In the genomic region with DNA sequence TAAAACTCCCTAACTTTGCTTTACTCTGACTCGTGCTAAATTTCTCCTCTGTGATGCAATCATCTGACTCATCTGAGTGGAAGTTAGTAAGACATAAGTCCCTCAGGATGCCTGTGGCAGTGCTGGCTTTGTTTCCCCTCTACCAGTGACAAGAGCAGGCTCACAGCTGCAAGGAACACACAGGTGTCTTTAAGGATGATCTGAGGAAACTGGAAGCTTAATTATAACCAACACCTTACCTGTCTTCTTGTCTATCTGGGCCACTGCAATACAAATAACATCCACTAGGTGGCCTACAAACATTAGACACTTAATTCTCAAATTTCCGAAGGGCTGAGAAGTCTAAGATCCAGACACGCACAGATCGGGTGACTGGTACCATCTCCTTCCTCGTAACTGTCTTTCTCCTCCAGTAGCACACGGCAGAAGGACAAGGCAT, we compare ENCODE assay signal across 8 mouse cellular contexts. TPM values are rescaled to one million over a fixed set of nuclear protein-coding genes. Genes with fewer than 3 reads are reported as not detected.
DNase-seq lines count a peak whose midpoint lies in the region; ATAC-seq and TF ChIP-seq lines count a peak whose summit lies in the region.

No protein-coding gene starts in this region.

- no peak for TF ChIP-seq POLR2A in cortical plate, adult 2 months (IDR thresholded peaks at IDR 0.05; ENCODE audit: extremely low read depth, insufficient read depth, low read length)

- no peak for ATAC-seq in embryonic facial prominence, embryonic 11.5 days (replicated peaks; ENCODE audit: insufficient number of reproducible peaks, low FRiP score, low TSS enrichment, low read depth)
- peak; percentile 36; the same call in 1 of the 2 replicates for ATAC-seq in intestine, embryonic 16.5 days
- peak; percentile 37; the same call in 1 of the 2 replicates for ATAC-seq in liver, embryonic 14.5 days (ENCODE audit: insufficient read depth)
- ATAC-seq in neural tube, embryonic 15.5 days (ENCODE audit: low FRiP score) = peak; percentile 41; the same call in 1 of the 2 replicates

- no peak overlapping the region for H3K27ac ChIP-seq in embryonic facial prominence, embryonic 11.5 days (replicated peaks; ENCODE audit: low read depth, low read length)
- no peak overlapping the region for H3K27ac ChIP-seq in embryonic facial prominence, embryonic 10.5 days (replicated peaks)
- no peak overlapping the region for H3K27ac ChIP-seq in cortical plate, adult 2 months (ENCODE audit: insufficient read depth, low read length)
- no peak overlapping the region for H3K27ac ChIP-seq in intestine, embryonic 16.5 days (ENCODE audit: low read length)
- no peak overlapping the region for H3K27ac ChIP-seq in liver, embryonic 14.5 days
- H3K27ac ChIP-seq in neural tube, embryonic 15.5 days (replicated peaks) = no peak overlapping the region

- H3K9me3 ChIP-seq in embryonic facial prominence, embryonic 11.5 days (replicated peaks; ENCODE audit: control insufficient read depth, low read length) = no peaks in the 10 kb centered on the region
- no peaks in the 10 kb centered on the region for H3K9me3 ChIP-seq in embryonic facial prominence, embryonic 10.5 days
- H3K9me3 ChIP-seq in intestine, embryonic 16.5 days (ENCODE audit: control insufficient read depth, low read length) = no peaks in the 10 kb centered on the region
- no peaks in the 10 kb centered on the region for H3K9me3 ChIP-seq in liver, embryonic 14.5 days (ENCODE audit: control insufficient read depth, low read length)
- 0 out of 2 replicates have a peak, but pooled peaks cover 2% of the 10 kb centered on the region for H3K9me3 ChIP-seq in neural tube, embryonic 15.5 days (replicated peaks)

- WGBS in embryonic facial prominence, embryonic 11.5 days = 34% methylated on average over 6 of the region's 6 CpGs
- 39% methylated on average over 6 of the region's 6 CpGs for WGBS in embryonic facial prominence, embryonic 10.5 days
- 18% methylated on average over 6 of the region's 6 CpGs for WGBS in intestine, embryonic 16.5 days
- 15% methylated on average over 6 of the region's 6 CpGs for WGBS in liver, embryonic 14.5 days (ENCODE audit: insufficient replicate concordance)
- 37% methylated on average over 6 of the region's 6 CpGs for WGBS in neural tube, embryonic 15.5 days

- DNase-seq in embryonic facial prominence, embryonic 11.5 days (ENCODE audit: low spot score) = peak; percentile 71
- no peak for DNase-seq in embryonic facial prominence, embryonic 10.5 days (ENCODE audit: low spot score)
- DNase-seq in urinary bladder, adult 18-20 months (ENCODE audit: low spot score in 2 of 2) = peak; percentile 2 to 25
- no peak for DNase-seq in urinary bladder, adult 2 months (ENCODE audit: low spot score)
- DNase-seq in liver, embryonic 14.5 days (ENCODE audit: low read depth in 3 of 3, low spot score in 3 of 3) = peak in 2 of 3 experiments; percentile 66 to 73

- H3K4me3 ChIP-seq in embryonic facial prominence, embryonic 11.5 days (ENCODE audit: low read depth, low read length) = no peak overlapping the region
- no peak overlapping the region for H3K4me3 ChIP-seq in embryonic facial prominence, embryonic 10.5 days
- no peak overlapping the region for H3K4me3 ChIP-seq in cortical plate, adult 2 months (ENCODE audit: insufficient read depth, low read length)
- no peak overlapping the region for H3K4me3 ChIP-seq in intestine, embryonic 16.5 days (ENCODE audit: low read length)
- no peak overlapping the region for H3K4me3 ChIP-seq in liver, embryonic 14.5 days (ENCODE audit: insufficient read depth in 1 of 2, low read depth in 2 of 2, low read length in 2 of 2)
- no peak overlapping the region for H3K4me3 ChIP-seq in neural tube, embryonic 15.5 days (replicated peaks)

- no peaks in the 10 kb centered on the region for H3K36me3 ChIP-seq in embryonic facial prominence, embryonic 11.5 days (replicated peaks; ENCODE audit: control insufficient read depth, insufficient read depth, low read depth, low read length)
- no peaks in the 10 kb centered on the region for H3K36me3 ChIP-seq in embryonic facial prominence, embryonic 10.5 days (replicated peaks)
- H3K36me3 ChIP-seq in intestine, embryonic 16.5 days (ENCODE audit: control insufficient read depth, insufficient read depth, low read length) = no peaks in the 10 kb centered on the region
- no peaks in the 10 kb centered on the region for H3K36me3 ChIP-seq in liver, embryonic 14.5 days (replicated peaks; ENCODE audit: control insufficient read depth, insufficient read depth, low read depth)
- no peaks in the 10 kb centered on the region for H3K36me3 ChIP-seq in neural tube, embryonic 15.5 days

- H3K27me3 ChIP-seq in embryonic facial prominence, embryonic 11.5 days (ENCODE audit: control insufficient read depth, insufficient read depth, low read length) = no peaks in the 10 kb centered on the region
- H3K27me3 ChIP-seq in embryonic facial prominence, embryonic 10.5 days (replicated peaks; ENCODE audit: low read depth, poor library complexity, severe bottlenecking) = no peaks in the 10 kb centered on the region
- no peaks in the 10 kb centered on the region for H3K27me3 ChIP-seq in intestine, embryonic 16.5 days (replicated peaks; ENCODE audit: control insufficient read depth, insufficient read depth, low read length)
- H3K27me3 ChIP-seq in liver, embryonic 14.5 days (ENCODE audit: control insufficient read depth, insufficient read depth, low read length) = no peaks in the 10 kb centered on the region
- H3K27me3 ChIP-seq in neural tube, embryonic 15.5 days (replicated peaks) = no peaks in the 10 kb centered on the region

- H3K4me1 ChIP-seq in embryonic facial prominence, embryonic 11.5 days (ENCODE audit: control insufficient read depth, insufficient read depth, low read length) = no peaks in the 10 kb centered on the region
- H3K4me1 ChIP-seq in embryonic facial prominence, embryonic 10.5 days = no peaks in the 10 kb centered on the region
- H3K4me1 ChIP-seq in cortical plate, adult 2 months (ENCODE audit: control insufficient read depth, insufficient read depth, low read length) = no peaks in the 10 kb centered on the region
- H3K4me1 ChIP-seq in intestine, embryonic 16.5 days (ENCODE audit: control insufficient read depth, insufficient read depth, low read length) = no peaks in the 10 kb centered on the region
- H3K4me1 ChIP-seq in liver, embryonic 14.5 days (replicated peaks; ENCODE audit: control insufficient read depth in 2 of 2, insufficient read depth in 2 of 2, low read length in 1 of 2) = peaks cover under 1 to 9% of the 10 kb centered on the region in 2 experiments
- peaks cover 2% of the 10 kb centered on the region; the same call in 1 of the 2 replicates for H3K4me1 ChIP-seq in neural tube, embryonic 15.5 days

- no peak overlapping the region for H3K9ac ChIP-seq in embryonic facial prominence, embryonic 11.5 days (replicated peaks; ENCODE audit: low read length)
- H3K9ac ChIP-seq in intestine, embryonic 16.5 days (ENCODE audit: low read depth, low read length) = no peak overlapping the region
- no peak overlapping the region for H3K9ac ChIP-seq in liver, embryonic 14.5 days (replicated peaks)
- H3K9ac ChIP-seq in neural tube, embryonic 15.5 days (replicated peaks) = no peak overlapping the region

- TF ChIP-seq CTCF in cortical plate, adult 2 months (IDR thresholded peaks at IDR 0.05; ENCODE audit: extremely low read depth, insufficient read depth, low read length) = peak; percentile 34; the same call in 1 of the 2 replicates
- peak; percentile 88 for TF ChIP-seq CTCF in liver, embryonic 14.5 days (IDR thresholded peaks at IDR 0.05; ENCODE audit: low read depth)

- no peak overlapping the region for H3K4me2 ChIP-seq in embryonic facial prominence, embryonic 11.5 days (ENCODE audit: low read depth, low read length)
- no peak overlapping the region for H3K4me2 ChIP-seq in intestine, embryonic 16.5 days (ENCODE audit: low read depth, low read length)
- peak overlapping the region; percentile 37 for H3K4me2 ChIP-seq in liver, embryonic 14.5 days (ENCODE audit: low read depth)
- no peak overlapping the region for H3K4me2 ChIP-seq in neural tube, embryonic 15.5 days

- TF ChIP-seq EP300 in liver, embryonic 14.5 days (IDR thresholded peaks at IDR 0.05; ENCODE audit: low read depth) = no peak

RNA-seq across cellular contexts. Expression of a gene that starts 3.7 kb away (rescaled TPM):
- polyA plus RNA-seq in embryonic facial prominence, embryonic 11.5 days (2014; fragmentation: Nextera tagmentation; extraction: Ambion mirVana) = 108 and 117 TPM in 2 replicates
- polyA plus RNA-seq in embryonic facial prominence, embryonic 10.5 days (2016; fragmentation: Nextera tagmentation; extraction: Ambion mirVana) = 69.7 and 70.3 TPM in 2 replicates
- polyA plus RNA-seq in urinary bladder, adult 2 months (2012; rRNA removed) = 92.1 and 112 TPM in 2 replicates
- 46.1 and 52.8 TPM in 2 replicates for polyA plus RNA-seq in cortical plate, adult 2 months (2012; rRNA removed)
- polyA plus RNA-seq in intestine, embryonic 16.5 days (2015; fragmentation: Nextera tagmentation; extraction: Ambion mirVana) = 79.6 and 82.0 TPM in 2 replicates
- 18.6 and 30.9 TPM in 2 replicates for polyA plus RNA-seq in liver, embryonic 14.5 days (2012; rRNA removed)
- 89.1 and 90.4 TPM in 2 replicates for polyA plus RNA-seq in liver, embryonic 14.5 days (2014; fragmentation: Nextera tagmentation; extraction: Ambion mirVana)
- 49.6 and 63.2 TPM in 2 replicates for polyA plus RNA-seq in neural tube, embryonic 15.5 days (2015; fragmentation: Nextera tagmentation; extraction: Ambion mirVana)

RNA-seq across cellular contexts. Expression of a gene that starts 15.5 kb away (rescaled TPM):
- polyA plus RNA-seq in embryonic facial prominence, embryonic 11.5 days (2014; fragmentation: Nextera tagmentation; extraction: Ambion mirVana) = 73.1 and 77.6 TPM in 2 replicates
- 65.7 and 71.6 TPM in 2 replicates for polyA plus RNA-seq in embryonic facial prominence, embryonic 10.5 days (2016; fragmentation: Nextera tagmentation; extraction: Ambion mirVana)
- polyA plus RNA-seq in urinary bladder, adult 2 months (2012; rRNA removed) = 16.5 and 16.9 TPM in 2 replicates
- polyA plus RNA-seq in cortical plate, adult 2 months (2012; rRNA removed) = 46.2 and 48.3 TPM in 2 replicates
- 56.7 and 60.9 TPM in 2 replicates for polyA plus RNA-seq in intestine, embryonic 16.5 days (2015; fragmentation: Nextera tagmentation; extraction: Ambion mirVana)
- 35.9 and 36.6 TPM in 2 replicates for polyA plus RNA-seq in liver, embryonic 14.5 days (2012; rRNA removed)
- 75.4 and 86.0 TPM in 2 replicates for polyA plus RNA-seq in liver, embryonic 14.5 days (2014; fragmentation: Nextera tagmentation; extraction: Ambion mirVana)
- polyA plus RNA-seq in neural tube, embryonic 15.5 days (2015; fragmentation: Nextera tagmentation; extraction: Ambion mirVana) = 58.4 and 62.0 TPM in 2 replicates

Comparison
In these comparisons a context has a peak if more than half of its experiments do, and no peak if none do; other contexts are left out.
1. DNase-seq: peak in embryonic facial prominence, embryonic 11.5 days (single experiment), urinary bladder, adult 18-20 months (2 of 2) and liver, embryonic 14.5 days (2 of 3); none in embryonic facial prominence, embryonic 10.5 days (single experiment) and urinary bladder, adult 2 months (single experiment).